Mouse (Mus musculus) intestine, embryonic 16.5 days (tissue): Measurements from ENCODE around the gene Npas3. TPM values are rescaled to one million over a fixed set of nuclear protein-coding genes. Genes with fewer than 3 reads are reported as not detected.

Experiments
- ATAC-seq: fragments of 200-750 bp; cut with Nextera tagmentation; 2 replicates; pipeline ENCODE4 v1.8.0; 2017; ENCODE audit warnings: moderate TSS enrichment, moderate library complexity
- H3K27ac ChIP-seq: fragments of 300-500 bp; sonication (generic); 2 replicates; pipeline ENCODE4 v1.5.1; 2014; ENCODE audit warnings: mild to moderate bottlenecking, low read length
- H3K27me3 ChIP-seq: fragments of 300-500 bp; sonication (generic); replicated peaks from 2 replicates; pipeline ENCODE4 v1.6.1; 2014; ENCODE audit warnings: low read length, control low read depth, mixed read lengths; ENCODE audit not compliant: control insufficient read depth, insufficient read depth
- H3K36me3 ChIP-seq: fragments of 300-500 bp; sonication (generic); 2 replicates; pipeline ENCODE4 v1.6.1; 2014; ENCODE audit warnings: low read length, control low read depth; ENCODE audit not compliant: control insufficient read depth, insufficient read depth
- H3K4me1 ChIP-seq: fragments of 300-500 bp; sonication (generic); 2 replicates; pipeline ENCODE4 v1.6.1; 2014; ENCODE audit warnings: low read length, control low read depth, mixed read lengths; ENCODE audit not compliant: control insufficient read depth, insufficient read depth
- H3K4me2 ChIP-seq: fragments of 300-500 bp; sonication (generic); 2 replicates; pipeline ENCODE4 v1.6.1; 2014; ENCODE audit warnings: low read depth, low read length, control low read depth
- H3K4me3 ChIP-seq: fragments of 300-500 bp; sonication (generic); 2 replicates; pipeline ENCODE4 v1.5.1; 2014; ENCODE audit warnings: mild to moderate bottlenecking, low read length
- H3K9ac ChIP-seq: fragments of 300-500 bp; sonication (generic); 2 replicates; pipeline ENCODE4 v1.6.1; 2014; ENCODE audit warnings: low read depth, low read length
- H3K9me3 ChIP-seq: fragments of 300-500 bp; sonication (generic); 2 replicates; pipeline ENCODE4 v1.6.1; 2016; ENCODE audit warnings: low read length, control low read depth; ENCODE audit not compliant: control insufficient read depth
- WGBS: fragments of 180-500 bp; shearing (Covaris S2); extraction: QIAGEN DNeasy Blood & Tissue Kit; methylation state at CpG from one replicate; pipeline ENCODE4 v1.1.7; 2014; 5-methylcytosine and 5-hydroxymethylcytosine counted together
- polyA plus RNA-seq: library from polyadenylated mRNA; unstranded; fragments of >200 nt; fragmentation: Nextera tagmentation; extraction: Ambion mirVana; gene quantifications from 2 replicates; pipeline ENCODE4 v1.2.1, GENCODE M21; 2015

The Npas3 gene
- polyA plus RNA-seq, 1 experiment from 2014 or later: 1.9 TPM

GRCm38 (mm10) chr12:54004606-54005005 lies 756.1 kb downstream of the Npas3 start:
- Histone ChIP-seq H3K4me2 (no peak overlapping the region), H3K4me3 (no peak overlapping the region), H3K9ac (no peak overlapping the region), H3K9me3 (no peaks in the 10 kb centered on the region), H3K4me1 (peaks cover 2% of the 10 kb centered on the region; the same call in 1 of the 2 replicates), H3K27ac (no peak overlapping the region), H3K27me3 (no peaks in the 10 kb centered on the region), H3K36me3 (no peaks in the 10 kb centered on the region)
- no peak for ATAC-seq
- WGBS: 37% methylated on average over 8 of the region's 8 CpGs

- no peak for ATAC-seq
- H3K9me3 ChIP-seq: no peaks in the 10 kb centered on the region
- no peak overlapping the region for H3K4me2 ChIP-seq
- H3K9ac ChIP-seq: no peak overlapping the region
- 74% methylated on average over 4 of the region's 4 CpGs for WGBS
- no peak overlapping the region for H3K27ac ChIP-seq
- no peaks in the 10 kb centered on the region for H3K27me3 ChIP-seq
- no peaks in the 10 kb centered on the region for H3K36me3 ChIP-seq
- H3K4me1 ChIP-seq: no peaks in the 10 kb centered on the region
- no peak overlapping the region for H3K4me3 ChIP-seq
Observed at GRCm38 (mm10) chr12:54005546-54005945, 757.1 kb downstream of the Npas3 start.

GRCm38 (mm10) chr12:54015304-54015703 lies 766.8 kb downstream of the Npas3 start:
- Histone ChIP-seq H3K27me3 (no peaks in the 10 kb centered on the region), H3K27ac (no peak overlapping the region), H3K4me3 (no peak overlapping the region), H3K9ac (no peak overlapping the region), H3K9me3 (no peaks in the 10 kb centered on the region), H3K4me1 (no peaks in the 10 kb centered on the region), H3K36me3 (no peaks in the 10 kb centered on the region), H3K4me2 (no peak overlapping the region)
- ATAC-seq: no peak

GRCm38 (mm10) chr12:54017949-54018348 lies 769.5 kb downstream of the Npas3 start:
- H3K27ac ChIP-seq: no peak overlapping the region
- H3K9ac ChIP-seq: no peak overlapping the region
- WGBS: 88% methylated on average over 8 of the region's 8 CpGs
- no peaks in the 10 kb centered on the region for H3K4me1 ChIP-seq
- H3K4me3 ChIP-seq: no peak overlapping the region
- H3K36me3 ChIP-seq: no peaks in the 10 kb centered on the region
- no peak overlapping the region for H3K4me2 ChIP-seq
- no peaks in the 10 kb centered on the region for H3K27me3 ChIP-seq
- ATAC-seq: no peak
- H3K9me3 ChIP-seq: no peaks in the 10 kb centered on the region

GRCm38 (mm10) chr12:54019979-54020378 lies 771.5 kb downstream of the Npas3 start:
- no peaks in the 10 kb centered on the region for H3K27me3 ChIP-seq

GRCm38 (mm10) chr12:54034666-54035346 lies 786.3 kb downstream of the Npas3 start:
- no peak for ATAC-seq
- WGBS: 38% methylated on average over 8 of the region's 8 CpGs
- H3K27ac ChIP-seq: no peak overlapping the region
- no peaks in the 10 kb centered on the region for H3K9me3 ChIP-seq
- H3K4me2 ChIP-seq: no peak overlapping the region
- H3K4me1 ChIP-seq: no peaks in the 10 kb centered on the region
- H3K4me3 ChIP-seq: no peak overlapping the region
- H3K36me3 ChIP-seq: no peaks in the 10 kb centered on the region
- no peak overlapping the region for H3K9ac ChIP-seq
- H3K27me3 ChIP-seq: no peaks in the 10 kb centered on the region

More at GRCm38 (mm10) chr12:54019979-54020378, 771.5 kb downstream of the Npas3 start:
- Histone ChIP-seq H3K9ac (no peak overlapping the region), H3K4me1 (no peaks in the 10 kb centered on the region), H3K4me3 (no peak overlapping the region), H3K27ac (no peak overlapping the region), H3K4me2 (no peak overlapping the region), H3K36me3 (no peaks in the 10 kb centered on the region), H3K9me3 (no peaks in the 10 kb centered on the region)
- 94% methylated on average over 8 of the region's 8 CpGs for WGBS
- no peak for ATAC-seq

GRCm38 (mm10) chr12:54037602-54038001 lies 789.1 kb downstream of the Npas3 start:
- H3K4me1 ChIP-seq: no peaks in the 10 kb centered on the region
- 95% methylated on average over 3 of the region's 3 CpGs for WGBS

GRCm38 (mm10) chr12:54042996-54043544 lies 794.6 kb downstream of the Npas3 start:
- Histone ChIP-seq H3K27ac (no peak overlapping the region), H3K4me3 (no peak overlapping the region), H3K9me3 (no peaks in the 10 kb centered on the region), H3K9ac (no peak overlapping the region), H3K27me3 (no peaks in the 10 kb centered on the region), H3K4me2 (no peak overlapping the region), H3K36me3 (no peaks in the 10 kb centered on the region), H3K4me1 (no peaks in the 10 kb centered on the region)
- 50% methylated on average over 9 of the region's 9 CpGs for WGBS
- ATAC-seq: no peak

More at GRCm38 (mm10) chr12:54037602-54038001, 789.1 kb downstream of the Npas3 start:
- no peak overlapping the region for H3K27ac ChIP-seq
- no peak overlapping the region for H3K4me2 ChIP-seq
- no peaks in the 10 kb centered on the region for H3K27me3 ChIP-seq
- no peak overlapping the region for H3K4me3 ChIP-seq
- no peaks in the 10 kb centered on the region for H3K9me3 ChIP-seq
- ATAC-seq: no peak
- no peak overlapping the region for H3K9ac ChIP-seq
- no peaks in the 10 kb centered on the region for H3K36me3 ChIP-seq

GRCm38 (mm10) chr12:54044606-54045334 lies 796.3 kb downstream of the Npas3 start:
- Histone ChIP-seq H3K4me3 (no peak overlapping the region), H3K27me3 (no peaks in the 10 kb centered on the region), H3K36me3 (no peaks in the 10 kb centered on the region), H3K4me1 (no peaks in the 10 kb centered on the region), H3K27ac (no peak overlapping the region), H3K4me2 (no peak overlapping the region), H3K9me3 (no peaks in the 10 kb centered on the region), H3K9ac (no peak overlapping the region)
- 77% methylated on average over 15 of the region's 15 CpGs for WGBS
- ATAC-seq: no peak
